Mouse (Mus musculus) splenic B cell, adult 2 months (primary cell): ENCODE measurements around the gene Tpra1.

ENCODE experiments used
- DNase-seq: peaks from one replicate; pipeline ENCODE4 v3.0.0-alpha.2; 2011; ENCODE audit warnings: low read depth, low spot score
- H3K27me3 ChIP-seq: 2 replicates; pipeline ENCODE4 v1.6.1; 2012; ENCODE audit warnings: mild to moderate bottlenecking, low read length, moderate library complexity, mixed read lengths; ENCODE audit not compliant: control insufficient read depth, poor library complexity, insufficient read depth, severe bottlenecking
- H3K36me3 ChIP-seq: 2 replicates; pipeline ENCODE4 v1.6.1; 2012; ENCODE audit warnings: mild to moderate bottlenecking, low read length, moderate library complexity, mixed read lengths; ENCODE audit not compliant: control insufficient read depth, poor library complexity, insufficient read depth, severe bottlenecking

Gene Tpra1

DNA sequence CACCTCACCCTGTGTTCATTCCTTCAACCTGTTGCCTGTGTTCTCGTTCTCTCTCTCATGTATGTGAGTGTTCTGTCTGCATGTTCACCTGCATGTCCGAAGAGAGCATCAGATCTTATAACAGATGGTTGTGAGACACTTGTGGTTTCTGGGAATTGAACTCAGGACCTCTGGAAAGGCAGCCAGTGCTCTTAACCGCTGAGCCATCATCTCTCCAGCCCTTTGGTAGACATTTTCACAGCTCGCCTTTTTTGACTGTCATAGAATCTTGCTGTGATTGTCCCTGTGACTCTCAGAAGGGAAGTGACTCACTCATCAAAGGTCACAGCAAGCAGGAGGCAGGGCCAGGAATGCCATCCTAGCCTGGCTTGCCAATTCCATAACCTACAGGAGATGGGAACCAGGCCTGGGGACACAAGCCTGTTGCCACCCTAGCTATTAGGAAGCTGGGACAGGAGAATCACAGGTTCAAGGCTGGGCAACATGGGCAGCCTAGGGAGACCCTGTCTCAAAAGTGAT is 2.5 kb downstream of the Tpra1 start:
- DNase-seq = no peak
- Histone ChIP-seq H3K36me3 (no peaks in the 10 kb centered on the region), H3K27me3 (no peaks in the 10 kb centered on the region)

DNA sequence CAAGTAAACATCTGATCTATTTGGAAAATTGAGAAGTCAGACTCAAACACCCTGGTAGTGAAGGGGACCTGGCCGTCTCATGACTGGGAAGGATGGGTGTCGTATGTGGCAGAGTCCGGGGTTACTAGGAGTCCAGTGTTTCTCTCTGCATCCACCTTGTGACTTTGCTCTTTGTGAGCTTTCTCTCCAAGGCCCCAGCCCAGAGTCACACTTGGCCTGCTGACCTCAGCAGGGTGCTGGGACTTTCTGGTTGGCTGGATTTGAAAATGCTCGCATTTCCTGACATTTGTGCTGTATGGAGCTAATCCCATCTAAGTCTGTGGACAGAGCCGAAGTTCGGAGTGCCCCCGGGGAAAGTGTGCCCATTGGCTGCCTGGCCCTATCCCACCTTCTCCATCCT is 3.0 kb downstream of the Tpra1 start:
- DNase-seq = no peak
- no peaks in the 10 kb centered on the region for H3K27me3 ChIP-seq
- no peaks in the 10 kb centered on the region for H3K36me3 ChIP-seq

DNA sequence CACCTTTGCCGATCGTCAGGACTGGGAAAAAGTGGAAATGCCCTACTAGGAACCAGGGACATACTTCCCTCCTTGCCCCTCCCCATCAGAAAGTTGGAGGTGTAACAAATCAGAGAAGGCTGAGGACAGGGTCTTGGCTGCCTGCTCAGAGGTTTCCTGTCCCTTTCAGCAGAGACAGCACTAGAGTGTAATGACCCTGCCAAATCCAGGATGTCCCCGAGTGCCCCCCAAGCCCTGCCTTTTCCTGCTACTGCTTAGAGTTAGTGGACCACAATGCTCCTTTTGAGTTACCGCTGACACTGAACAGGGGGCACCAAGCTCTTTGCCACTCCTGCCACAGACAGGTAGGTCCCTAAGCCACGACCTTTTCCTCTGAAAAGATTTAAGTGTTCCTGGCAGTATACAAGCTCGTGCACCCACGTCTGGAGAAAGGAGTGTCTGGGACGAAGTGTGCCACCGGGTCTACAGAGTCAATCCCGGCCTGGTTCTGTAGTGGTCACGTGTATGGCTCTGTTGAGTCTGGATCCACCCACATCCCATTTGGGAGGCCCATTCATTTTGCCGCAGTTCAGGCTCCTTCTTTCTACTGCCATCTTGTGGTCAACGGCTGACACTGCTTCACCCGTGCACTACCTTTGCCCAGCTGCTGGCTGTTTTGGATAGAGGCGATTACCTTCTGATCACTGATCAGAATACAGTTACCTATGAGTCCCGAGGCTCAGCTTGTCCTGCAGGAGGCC is 4.5 kb downstream of the Tpra1 start:
- H3K27me3 ChIP-seq = no peaks in the 10 kb centered on the region
- peaks cover 2% of the 10 kb centered on the region; the same call in 1 of the 2 replicates for H3K36me3 ChIP-seq
- peak; percentile 78 for DNase-seq

- DNase-seq = no peak
- H3K27me3 ChIP-seq = no peaks in the 10 kb centered on the region
- peaks cover 2% of the 10 kb centered on the region; the same call in 1 of the 2 replicates for H3K36me3 ChIP-seq
These were observed 7.1 kb downstream of the Tpra1 start for GRCm38 (mm10) chr6:88909151-88909550.

DNA sequence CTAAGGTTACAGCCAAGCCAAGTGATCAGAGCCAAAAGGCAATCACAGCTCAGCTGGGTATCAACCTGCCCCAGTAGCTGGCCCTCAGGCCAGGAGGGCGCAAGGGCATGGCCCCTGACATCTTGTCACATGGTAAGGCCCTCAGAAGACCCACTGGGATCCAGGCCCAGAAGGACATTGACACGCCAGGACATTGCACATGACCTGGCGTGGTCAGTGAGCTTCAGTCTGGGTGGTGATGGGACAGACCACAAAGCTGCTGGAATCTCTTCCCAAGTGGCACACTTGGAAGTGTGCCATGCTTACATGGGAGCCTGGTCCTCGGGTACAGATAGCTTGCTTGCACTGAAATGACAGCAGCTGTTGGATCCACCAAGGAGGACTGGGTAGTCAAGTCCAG is 11.0 kb downstream of the Tpra1 start:
- no peak for DNase-seq
- Histone ChIP-seq H3K36me3 (peaks cover 2% of the 10 kb centered on the region; the same call in 1 of the 2 replicates), H3K27me3 (no peaks in the 10 kb centered on the region)

GRCm38 (mm10) chr6:88913440-88913839 is 11.4 kb downstream of the Tpra1 start:
- DNase-seq = no peak
- Histone ChIP-seq H3K27me3 (no peaks in the 10 kb centered on the region), H3K36me3 (peaks cover 2% of the 10 kb centered on the region; the same call in 1 of the 2 replicates)

DNA sequence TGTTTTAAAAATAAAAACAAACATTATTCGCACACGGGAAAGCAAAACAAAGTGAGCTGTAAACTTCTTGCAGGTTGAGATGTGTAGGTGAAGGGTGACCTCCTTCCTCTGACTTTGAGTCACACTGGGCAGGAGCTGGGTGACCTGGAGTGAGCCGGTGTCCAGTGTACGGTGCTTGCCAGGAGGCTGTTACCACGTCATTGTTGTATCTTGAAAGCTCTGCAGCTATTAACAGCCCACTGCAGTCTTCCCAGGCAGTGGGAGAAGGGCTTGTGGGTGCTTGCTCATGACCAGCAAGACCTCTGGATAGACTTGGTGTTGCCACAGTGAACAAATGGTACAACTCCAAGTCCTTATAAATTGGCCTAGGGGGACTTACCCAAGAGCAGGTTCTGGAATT is 12.7 kb downstream of the Tpra1 start:
- peaks cover 2% of the 10 kb centered on the region; the same call in 1 of the 2 replicates for H3K36me3 ChIP-seq
- no peaks in the 10 kb centered on the region for H3K27me3 ChIP-seq
- DNase-seq = no peak

DNA sequence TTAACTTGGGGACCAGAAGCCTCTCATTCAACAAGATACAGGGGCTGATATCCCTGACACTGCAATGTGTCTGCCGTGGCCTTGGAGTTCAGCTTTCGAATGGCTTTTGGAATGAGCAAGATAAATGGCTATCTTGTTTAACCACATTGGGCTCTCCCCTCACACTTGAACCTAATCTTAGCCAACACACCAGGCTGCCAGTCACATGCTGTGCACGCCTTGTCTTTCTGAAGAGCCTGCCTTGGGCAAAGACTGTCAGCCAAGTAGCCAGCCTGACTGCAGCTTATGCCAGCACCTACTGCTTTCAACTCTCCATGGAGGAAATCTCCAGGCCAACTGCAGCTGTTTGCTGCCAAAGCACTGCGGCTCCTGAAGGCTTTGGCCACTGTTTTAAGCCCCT is 13.5 kb downstream of the Tpra1 start:
- Histone ChIP-seq H3K36me3 (peaks cover 2% of the 10 kb centered on the region; the same call in 1 of the 2 replicates), H3K27me3 (no peaks in the 10 kb centered on the region)
- no peak for DNase-seq

DNA sequence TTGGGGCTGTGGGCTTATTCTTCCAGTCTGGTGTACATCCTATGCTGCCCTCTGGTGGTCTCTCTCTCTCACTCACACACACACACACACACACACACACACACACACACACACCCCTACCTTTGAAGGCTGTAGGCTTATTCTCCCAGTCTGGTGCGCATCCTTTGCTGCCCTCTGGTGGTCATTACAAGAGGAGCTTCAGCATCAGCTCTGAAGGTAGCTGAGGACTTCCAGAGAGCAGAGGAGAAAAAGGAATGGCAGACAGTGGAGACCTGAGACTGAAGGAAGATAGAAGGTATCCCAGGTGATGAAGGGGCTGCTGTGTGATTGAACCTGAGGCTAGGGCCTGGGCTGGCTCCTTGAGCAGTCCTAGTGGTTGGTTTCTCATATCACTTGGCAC is 14.1 kb downstream of the Tpra1 start:
- peak; percentile 66 for DNase-seq
- peaks cover under 1% of the 10 kb centered on the region; the same call in 1 of the 2 replicates for H3K36me3 ChIP-seq
- H3K27me3 ChIP-seq = no peaks in the 10 kb centered on the region

DNA sequence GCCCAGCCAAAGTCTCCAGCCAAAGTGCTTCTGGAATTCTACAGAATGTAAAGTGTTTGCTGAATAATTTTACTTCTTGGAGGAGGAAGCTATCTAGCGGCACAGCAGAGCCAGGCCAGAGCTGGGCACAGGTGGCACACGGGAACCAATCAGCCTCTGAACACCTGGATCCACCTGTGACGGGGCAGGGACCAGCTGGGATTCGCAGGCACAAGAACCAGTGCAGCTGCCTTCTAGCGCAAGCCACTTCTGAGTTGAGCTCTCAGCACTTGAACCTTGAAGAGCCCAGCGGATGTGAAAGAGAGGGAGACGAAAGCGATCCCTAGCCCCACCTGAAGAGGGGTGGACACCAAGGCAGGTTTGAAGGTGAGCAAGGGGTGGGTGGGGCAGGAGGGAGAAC is 16.8 kb downstream of the Tpra1 start:
- H3K27me3 ChIP-seq = no peaks in the 10 kb centered on the region
- no peaks in the 10 kb centered on the region for H3K36me3 ChIP-seq
- no peak for DNase-seq

GRCm38 (mm10) chr6:88924502-88925275 is 22.6 kb downstream of the Tpra1 start:
- no peaks in the 10 kb centered on the region for H3K36me3 ChIP-seq
- DNase-seq = no peak
- H3K27me3 ChIP-seq = no peaks in the 10 kb centered on the region

DNA sequence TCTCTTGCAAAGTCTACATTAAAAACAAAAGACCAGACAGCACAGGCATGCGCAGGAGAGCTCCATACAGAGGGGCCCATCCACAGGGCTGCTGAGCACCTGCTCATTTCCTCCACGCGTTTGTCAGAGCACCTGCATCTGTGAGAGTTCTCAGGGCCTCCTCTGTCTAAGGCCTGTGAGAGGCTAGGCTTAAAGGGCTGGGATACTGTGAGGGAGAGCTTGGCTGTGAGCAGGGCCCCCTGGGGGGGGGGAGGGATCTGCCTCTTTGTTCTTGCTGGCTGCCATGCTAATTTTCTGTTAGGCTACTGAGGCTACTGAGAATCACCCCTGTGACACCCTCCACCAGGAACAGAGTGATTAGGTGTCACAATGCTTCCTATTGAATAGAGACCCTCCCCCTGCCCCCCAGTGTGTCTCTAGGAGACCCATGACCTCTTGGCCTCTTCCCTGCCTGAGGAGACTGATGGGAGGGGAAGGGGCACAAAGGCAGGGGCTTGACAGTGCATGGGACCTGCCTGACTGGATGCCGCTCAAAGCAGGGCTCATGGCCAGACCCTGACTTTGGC is 23.7 kb downstream of the Tpra1 start:
- no peak for DNase-seq
- H3K27me3 ChIP-seq = no peaks in the 10 kb centered on the region
- no peaks in the 10 kb centered on the region for H3K36me3 ChIP-seq

- no peaks in the 10 kb centered on the region for H3K27me3 ChIP-seq
- DNase-seq = no peak
- no peaks in the 10 kb centered on the region for H3K36me3 ChIP-seq
These were observed 24.8 kb downstream of the Tpra1 start for GRCm38 (mm10) chr6:88926870-88927269.

GRCm38 (mm10) chr6:88927595-88927994 is 25.5 kb downstream of the Tpra1 start:
- Histone ChIP-seq H3K27me3 (no peaks in the 10 kb centered on the region), H3K36me3 (no peaks in the 10 kb centered on the region)
- peak; percentile 72 for DNase-seq

- H3K36me3 ChIP-seq = no peaks in the 10 kb centered on the region
- no peaks in the 10 kb centered on the region for H3K27me3 ChIP-seq
These were observed 26.0 kb downstream of the Tpra1 start for GRCm38 (mm10) chr6:88928026-88928425.

More at GRCm38 (mm10) chr6:88928026-88928425, 26.0 kb downstream of the Tpra1 start:
- no peak for DNase-seq
